Mouse (Mus musculus): ENCODE results near the gene Acvrl1.
A peak's percentile ranks its signal among the peaks of the same experiment; 100 is the strongest.

The Acvrl1 gene

DNA sequence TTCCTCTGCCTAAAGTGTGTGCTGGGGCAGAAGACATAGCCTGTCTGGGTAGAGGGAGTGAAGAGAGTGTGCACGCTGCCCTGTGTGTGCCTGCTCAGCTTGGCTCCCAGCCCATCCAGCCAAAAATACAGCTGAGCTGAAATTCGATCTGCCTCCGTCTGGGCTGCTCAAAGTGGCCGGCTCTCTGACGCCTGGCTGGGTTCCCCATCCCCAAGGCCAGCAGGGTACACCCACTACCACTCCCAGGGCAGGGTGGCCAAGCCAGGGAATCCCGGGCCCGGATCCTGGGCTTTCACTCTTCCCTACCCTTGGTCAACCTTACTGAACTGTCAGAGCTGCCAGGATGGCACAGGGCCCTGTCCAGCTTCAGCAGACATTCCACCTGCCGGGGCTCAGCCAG lies 15.2 kb downstream of the Acvrl1 start:
- no peak for DNase-seq

DNA sequence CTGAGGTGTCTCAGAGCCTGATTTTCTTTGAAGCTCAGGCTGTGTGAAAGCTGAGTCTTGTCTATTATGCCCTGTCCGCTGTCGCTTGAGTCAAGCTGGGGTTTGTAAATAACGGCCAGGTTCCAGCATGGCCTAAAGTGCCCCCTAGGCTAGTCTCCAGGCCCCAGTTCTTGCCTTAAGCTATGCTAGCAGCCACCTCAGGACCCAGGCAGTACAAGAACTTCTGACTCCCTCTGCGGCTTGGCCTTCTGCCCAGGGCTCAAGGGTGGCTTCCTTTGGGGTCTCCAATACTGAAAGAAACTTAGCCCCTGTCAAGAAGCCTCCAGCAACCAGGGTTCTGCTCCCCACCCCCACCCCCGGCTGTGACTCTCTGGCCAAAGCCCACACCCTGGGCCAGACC lies 15.9 kb downstream of the Acvrl1 start:
- DNase-seq, result no peak

DNA sequence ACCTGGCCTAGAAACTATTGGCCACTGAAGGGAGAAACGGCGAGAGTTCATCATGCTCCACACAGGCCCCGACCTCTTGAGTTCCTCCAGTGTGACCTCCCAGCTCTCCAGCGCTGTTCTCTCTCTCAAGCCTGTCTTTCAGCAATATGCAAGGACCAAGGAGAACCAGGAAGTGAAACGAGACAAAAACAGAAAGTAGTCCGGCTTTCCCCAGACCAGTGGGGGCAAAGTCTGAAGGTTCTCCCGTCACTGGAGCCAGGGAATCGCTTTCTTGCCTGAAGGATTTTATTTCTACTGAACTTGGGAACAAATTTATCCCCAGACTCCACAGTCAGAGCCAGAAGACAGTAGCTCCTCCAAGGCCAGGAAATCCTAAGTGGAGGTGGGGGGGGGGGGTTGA lies 16.5 kb downstream of the Acvrl1 start:
- DNase-seq, result no peak

DNA sequence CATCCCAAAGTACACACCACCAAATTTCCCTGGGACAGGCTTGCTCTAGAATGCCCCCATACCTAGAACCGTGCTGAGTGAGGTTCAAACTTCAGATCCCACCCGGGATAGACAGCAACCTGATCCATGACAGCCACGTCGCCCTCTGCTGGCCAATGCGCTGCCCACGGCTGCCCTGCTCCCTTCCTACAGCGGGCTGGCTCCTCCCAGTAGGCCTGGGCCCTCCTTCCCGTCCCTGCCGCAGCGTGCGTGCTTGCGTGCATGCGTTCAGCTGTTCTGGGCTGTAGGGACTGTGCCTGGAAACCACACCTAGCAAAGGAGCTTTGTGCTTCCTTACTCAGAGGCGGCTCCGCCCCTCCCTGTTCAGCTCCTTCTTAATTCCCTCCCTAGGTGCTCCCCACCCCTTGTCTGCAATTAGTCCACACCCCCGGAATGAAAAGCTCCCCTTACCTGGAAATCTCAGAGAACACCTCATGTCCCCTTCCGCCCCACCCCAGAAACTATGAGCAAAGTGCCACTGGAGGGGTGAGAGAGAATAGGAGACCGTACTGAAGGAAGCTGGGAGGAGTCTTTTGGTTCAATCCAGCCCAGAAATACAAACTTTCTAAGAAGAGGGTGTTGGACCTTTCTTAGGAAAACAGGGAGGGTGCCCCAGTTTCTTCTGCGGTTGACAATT lies 17.2 kb downstream of the Acvrl1 start:
- DNase-seq, result peak; percentile 86 to 89

DNA sequence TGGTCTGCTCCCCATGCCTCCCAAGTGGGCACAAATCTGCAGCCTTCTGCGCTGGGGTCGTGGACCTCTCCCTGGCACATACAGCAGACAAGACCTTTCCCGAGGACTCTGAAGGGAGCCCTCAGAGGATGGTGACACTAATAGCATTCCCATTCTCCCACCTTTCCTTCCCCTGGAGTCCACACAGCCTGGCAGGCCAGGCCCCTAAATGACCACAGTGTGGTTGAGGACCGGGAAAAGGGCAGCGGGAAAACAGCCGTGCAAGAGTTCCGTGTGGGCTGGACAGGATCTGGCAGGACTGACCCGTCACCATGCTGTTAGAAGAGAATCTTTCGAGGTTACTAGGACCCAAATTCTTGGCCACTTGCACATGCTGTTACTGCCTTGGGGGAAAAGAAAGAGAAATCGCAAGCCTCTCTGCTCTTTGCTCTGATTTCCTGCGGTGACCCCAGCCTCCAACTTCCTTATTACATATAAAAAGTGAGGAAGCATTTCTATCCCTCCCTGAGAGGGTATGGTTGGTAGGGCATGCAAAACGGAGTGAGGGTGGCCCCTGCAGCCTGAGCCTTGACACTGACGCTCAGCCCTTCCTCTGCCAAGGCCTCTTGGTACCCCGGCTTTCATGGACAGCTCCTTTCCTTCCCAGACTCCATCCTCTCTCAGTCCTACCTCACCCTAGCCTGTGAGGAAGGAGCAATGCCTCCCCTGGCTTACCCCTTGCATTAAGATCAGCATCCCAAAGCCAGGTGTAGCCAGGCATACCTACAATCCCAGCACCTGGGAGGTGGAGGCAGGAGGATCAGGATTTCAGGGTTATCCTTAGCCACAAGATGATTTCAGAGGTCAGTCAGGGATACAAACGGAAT lies 18.0 kb downstream of the Acvrl1 start:
- peak; percentile 31 to 32 for DNase-seq

- peak; percentile 49 to 52 for DNase-seq
Observed at GRCm38 (mm10) chr15:101147115-101147909, 19.0 kb downstream of the Acvrl1 start.

- no peak for DNase-seq
Observed at GRCm38 (mm10) chr15:101147910-101148273, 19.6 kb downstream of the Acvrl1 start.

DNA sequence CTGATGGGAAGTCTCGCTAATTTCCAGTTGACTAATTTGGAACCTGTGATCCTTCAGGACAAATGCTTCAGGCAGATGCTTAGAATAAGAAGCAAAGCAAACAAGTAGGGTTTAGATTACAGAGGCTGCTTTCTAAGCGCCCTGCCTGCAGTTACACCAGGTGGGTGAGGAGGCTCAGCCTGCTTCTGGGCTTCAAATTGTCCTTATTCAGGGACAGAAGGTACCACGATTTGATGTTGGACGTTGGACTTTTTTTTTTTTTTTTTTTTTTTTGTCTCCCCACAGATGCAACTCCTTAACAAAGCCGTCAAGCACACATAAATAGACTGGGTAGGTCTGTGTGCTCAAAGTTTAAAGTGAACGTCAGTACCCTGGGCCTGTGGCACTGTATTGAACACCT lies 20.3 kb downstream of the Acvrl1 start:
- no peak for DNase-seq

DNA sequence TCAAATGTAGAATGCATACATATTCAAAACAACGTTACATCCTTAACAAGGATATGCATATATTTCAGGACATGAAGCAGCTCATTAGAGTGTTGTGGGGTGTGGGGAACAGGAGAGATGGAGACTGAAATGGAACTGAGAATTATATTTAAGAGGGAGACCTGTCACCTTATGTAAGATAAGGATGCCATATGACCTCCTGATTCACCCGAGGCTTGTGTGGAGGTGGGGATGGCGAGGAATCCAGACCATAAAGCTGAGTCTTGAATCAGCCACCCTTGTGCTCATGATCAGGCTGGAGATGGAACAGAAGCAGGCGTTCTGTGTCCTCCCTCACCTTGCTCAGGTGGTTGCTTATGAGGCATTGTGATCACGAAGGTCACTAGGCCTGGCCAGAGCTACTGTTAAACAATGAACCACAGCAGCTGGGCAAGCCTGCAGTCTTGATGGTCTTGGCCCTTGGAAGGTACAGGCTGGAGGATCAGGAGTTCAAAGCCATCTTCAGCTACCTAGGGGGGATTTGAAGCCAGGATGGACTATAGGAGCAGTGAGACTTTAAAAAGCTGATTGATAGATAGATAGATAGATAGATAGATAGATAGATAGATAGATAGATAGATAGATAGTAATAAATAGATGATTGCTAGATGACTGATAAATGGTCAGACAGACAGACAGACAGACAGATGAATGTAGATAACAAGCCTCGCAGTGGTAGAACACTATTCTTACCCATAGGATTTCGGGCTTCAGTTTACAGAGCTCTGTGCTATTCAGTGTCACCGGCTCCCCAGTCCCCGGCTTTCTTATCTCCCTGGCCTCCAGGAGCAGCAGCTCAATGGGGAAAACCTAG lies 23.3 kb downstream of the Acvrl1 start:
- DNase-seq, result no peak

GRCm38 (mm10) chr15:101154700-101155616 lies 26.6 kb downstream of the Acvrl1 start:
- peak; percentile 23 to 34 for DNase-seq

DNA sequence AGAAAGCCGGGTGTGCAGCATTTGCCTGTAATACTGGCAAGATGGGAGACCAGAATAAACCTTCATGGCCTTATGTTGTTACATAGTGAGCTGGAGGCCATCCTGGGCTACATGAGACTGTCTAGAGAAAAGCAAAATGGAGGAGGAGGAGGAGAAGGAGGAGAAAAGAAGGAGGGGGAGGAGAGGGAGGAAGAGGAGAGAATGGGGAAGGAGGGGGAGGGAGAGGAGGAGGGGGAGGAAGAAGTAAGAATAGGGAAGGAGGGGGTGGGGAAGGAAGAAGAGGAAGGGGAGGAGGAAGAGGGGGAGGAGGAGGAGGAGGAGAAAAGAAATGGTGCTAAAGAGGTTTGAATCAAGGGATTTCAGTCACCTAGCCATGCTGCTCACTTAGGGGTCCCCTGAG lies 31.8 kb downstream of the Acvrl1 start:
- no peak for DNase-seq

GRCm38 (mm10) chr15:101160591-101160990 lies 32.3 kb downstream of the Acvrl1 start:
- no peak for DNase-seq

- no peak for DNase-seq
Observed at GRCm38 (mm10) chr15:101161534-101161933, 33.2 kb downstream of the Acvrl1 start.

DNA sequence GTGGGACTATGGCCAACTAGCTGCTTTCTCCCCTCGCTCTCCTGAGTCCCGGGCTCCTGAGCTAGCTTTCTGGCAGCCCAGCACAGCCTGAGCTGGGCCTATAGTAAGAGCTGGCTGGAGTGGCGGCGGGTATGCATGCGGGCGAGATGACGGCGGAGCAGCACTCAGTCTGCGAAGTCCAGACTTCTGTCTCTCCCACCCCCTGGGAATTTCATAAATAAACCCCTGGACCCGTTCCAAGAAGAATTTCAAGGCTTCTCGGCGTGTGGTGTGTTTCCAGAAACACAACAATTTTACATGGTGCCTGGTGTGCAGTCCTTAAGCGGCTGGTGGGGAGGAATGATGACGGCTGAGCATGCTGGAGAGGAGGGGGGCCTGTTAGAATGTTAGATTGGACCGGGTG lies 34.7 kb downstream of the Acvrl1 start:
- no peak for DNase-seq

DNA sequence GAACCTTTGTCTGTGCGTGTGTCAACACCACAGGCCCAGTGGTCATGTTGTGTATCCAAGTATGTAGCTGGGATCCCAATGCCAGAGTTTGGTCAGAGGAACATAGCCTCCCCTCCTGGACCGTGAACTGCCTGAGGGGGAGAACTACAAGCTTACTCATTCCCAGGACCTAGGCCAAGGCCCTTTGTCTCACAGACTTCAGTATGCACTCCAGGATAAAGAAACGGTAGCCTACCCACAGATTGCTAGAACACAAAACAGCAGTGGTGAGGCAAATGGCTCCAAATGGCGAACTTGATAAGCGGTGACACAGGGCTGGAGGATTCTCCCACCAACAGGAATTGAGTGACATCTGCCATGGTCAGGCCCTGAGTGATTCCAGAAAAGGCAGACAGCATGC lies 35.5 kb downstream of the Acvrl1 start:
- DNase-seq, result no peak

DNA sequence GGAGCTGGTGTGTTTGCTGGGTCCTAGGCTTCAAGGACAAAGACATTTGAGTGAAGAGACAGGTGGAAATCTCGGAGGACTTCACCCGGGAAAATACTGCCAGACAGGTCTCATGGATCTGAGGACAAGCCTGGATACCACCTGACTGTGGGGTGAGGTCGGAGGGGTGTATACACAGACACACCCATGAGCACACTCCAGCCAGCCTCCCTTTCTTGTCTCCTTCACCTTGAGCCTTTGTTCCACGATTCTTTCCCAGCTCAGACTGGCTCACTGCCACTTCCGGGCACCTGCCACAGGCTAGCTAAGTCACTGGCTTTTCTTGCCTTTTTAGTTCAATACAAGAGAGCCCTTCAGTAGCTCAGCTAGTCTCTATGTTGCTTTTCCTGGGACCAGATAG lies 36.0 kb downstream of the Acvrl1 start:
- no peak for DNase-seq

GRCm38 (mm10) chr15:101165658-101166437 lies 37.5 kb downstream of the Acvrl1 start:
- DNase-seq, result peak; percentile 27 to 38

DNA sequence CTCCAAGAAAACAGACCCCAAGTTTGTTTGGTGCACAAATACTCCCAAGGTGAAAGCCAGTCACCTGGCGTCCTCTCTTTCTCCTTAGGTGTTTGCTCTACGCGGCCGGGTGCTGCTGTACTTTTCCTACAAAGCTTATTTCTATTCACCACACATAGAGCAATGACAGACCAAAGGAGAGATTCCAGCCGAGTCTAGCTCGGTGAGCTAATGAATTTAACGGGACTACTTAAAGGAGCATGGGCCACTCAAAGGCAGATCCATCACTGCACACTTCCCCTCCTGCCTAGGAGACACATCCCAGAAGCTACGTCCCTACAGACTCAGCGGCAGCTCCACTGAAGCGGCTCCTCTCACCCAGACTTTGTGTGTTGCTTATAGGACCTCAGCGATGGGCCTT lies 39.2 kb downstream of the Acvrl1 start:
- no peak for DNase-seq

DNA sequence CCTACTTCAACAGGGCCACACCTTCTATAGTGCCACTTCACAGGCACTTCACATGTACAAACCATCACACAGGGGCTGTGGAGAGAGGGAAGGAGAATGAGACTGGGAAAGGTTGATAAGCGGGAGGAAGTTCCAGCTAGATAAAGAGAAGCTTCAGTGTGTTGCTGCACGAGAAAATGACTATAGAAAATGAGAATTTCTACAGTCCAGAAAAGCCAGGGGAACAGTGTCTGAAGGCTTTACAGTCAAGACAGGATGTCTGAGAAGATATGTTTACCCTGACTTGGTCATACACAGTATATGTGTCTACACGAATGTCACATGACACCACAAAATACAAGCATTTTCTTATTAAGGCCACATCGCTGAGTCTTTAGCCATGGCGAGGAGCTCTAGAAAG lies 41.6 kb downstream of the Acvrl1 start:
- no peak for DNase-seq

DNA sequence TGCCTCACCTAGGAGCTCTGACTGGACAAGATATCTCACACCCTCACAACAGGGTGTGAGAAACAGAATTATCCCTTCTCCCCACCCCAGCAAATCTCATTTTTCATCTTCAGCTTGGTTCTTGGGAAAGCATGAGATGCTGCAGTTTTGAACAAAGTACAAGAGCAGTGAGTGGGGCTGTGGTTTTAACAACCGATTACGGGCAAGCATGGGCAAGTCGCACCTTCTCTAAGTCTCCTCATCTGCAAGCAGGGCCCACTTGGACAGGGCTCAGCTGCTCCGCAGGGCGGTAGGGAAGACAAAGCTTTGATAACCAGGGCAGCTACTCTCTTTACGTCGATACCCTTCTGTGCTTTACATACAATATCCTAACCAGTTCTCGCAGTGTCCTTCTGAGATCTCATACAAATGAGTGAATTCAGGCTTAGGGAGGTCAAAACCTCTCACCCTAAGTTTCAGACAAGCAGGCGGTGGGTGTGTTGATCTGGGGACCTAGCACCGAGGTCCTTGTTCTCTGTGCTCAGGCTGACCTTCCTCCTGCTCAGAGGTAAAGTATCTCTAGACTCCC lies 42.2 kb downstream of the Acvrl1 start:
- no peak for DNase-seq
